Mouse (Mus musculus) stomach, postnatal 0 days (tissue): Measurements from ENCODE around the gene Shc4.

ENCODE experiments used
- CTCF ChIP-seq: IDR thresholded peaks from 2 replicates; pipeline ENCODE4 v1.5.1; 2016; ENCODE audit warnings: antibody characterized with exemption, low read depth, mild to moderate bottlenecking, moderate library complexity
- EP300 ChIP-seq: optimal IDR thresholded peaks from 2 replicates; pipeline ENCODE3; 2016; ENCODE audit warnings: antibody characterized with exemption

GRCm38 (mm10) chr2:125667721-125668120 lies 56.2 kb downstream of the Shc4 start:
- TF ChIP-seq CTCF: no peak
- TF ChIP-seq EP300: no peak
